Mouse (Mus musculus): ENCODE results near the gene Tex12.

Gene Tex12

DNA sequence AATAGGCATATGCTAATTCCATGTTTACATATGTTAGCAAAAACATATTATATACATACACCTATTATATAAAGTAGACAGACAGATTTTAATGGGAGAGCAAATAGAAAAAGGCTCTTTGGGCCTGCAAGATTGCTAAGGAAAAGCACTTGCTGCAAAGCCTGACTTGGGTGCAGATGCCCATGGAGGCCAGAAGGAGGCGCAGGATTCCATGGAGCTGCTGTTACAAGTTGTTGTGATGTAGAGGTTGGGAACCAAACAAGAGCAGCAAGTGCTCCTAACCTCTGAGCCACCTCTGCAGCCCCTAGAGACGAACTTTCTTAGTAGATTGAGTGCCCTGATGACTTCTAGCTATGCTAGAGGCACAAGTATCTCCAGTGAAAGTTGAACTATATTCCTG is 42.3 kb downstream of the Tex12 start:
- no peak for DNase-seq (ENCODE audit: low read depth in 1 of 2, low spot score in 2 of 2)

DNA sequence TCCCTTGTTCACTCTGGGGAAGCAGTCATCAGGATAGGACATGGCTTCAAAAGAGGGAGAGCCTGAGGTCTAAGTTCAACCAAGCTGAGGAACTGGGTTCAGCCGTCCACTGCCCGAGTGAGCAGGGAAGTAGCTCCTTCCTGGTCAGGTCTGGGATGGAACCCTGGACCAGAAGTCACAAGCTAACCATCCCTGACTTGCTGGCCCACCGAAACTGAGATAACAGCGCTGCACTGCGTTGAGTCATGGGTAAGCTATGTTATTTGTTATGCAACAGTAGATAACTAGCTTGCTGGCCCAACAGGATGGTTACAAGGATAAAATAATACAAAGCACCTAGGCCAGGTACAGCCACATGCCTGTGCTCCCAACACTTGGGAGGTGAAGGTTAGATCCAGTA is 45.7 kb downstream of the Tex12 start:
- no peak for DNase-seq (ENCODE audit: low read depth in 1 of 2, low spot score in 2 of 2)

DNA sequence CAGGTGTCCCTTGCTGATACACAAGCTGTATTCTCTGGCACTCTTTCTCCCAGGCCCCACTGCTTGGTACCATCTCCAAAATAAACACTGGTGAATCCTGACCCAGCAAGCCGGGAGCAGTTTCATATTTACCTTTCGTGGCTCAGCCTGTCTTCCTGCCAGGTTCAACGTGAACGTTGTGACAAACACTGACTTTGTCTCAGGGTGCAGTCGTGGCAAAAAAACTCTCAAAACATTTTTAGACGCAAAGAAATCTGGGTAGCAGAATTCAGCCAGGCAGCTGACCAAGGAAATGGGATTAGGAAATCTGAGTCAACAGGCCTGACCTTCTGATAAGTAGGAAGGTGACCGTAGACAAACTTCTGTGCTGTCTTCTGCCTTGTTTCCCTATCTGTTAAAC is 53.6 kb downstream of the Tex12 start:
- no peak for DNase-seq (ENCODE audit: low read depth in 1 of 2, low spot score in 2 of 2)
